Mouse (Mus musculus): ENCODE data around the gene Gm6583.
"Not testable (repeated sequence)": the region's sequence is repeated elsewhere in the genome, so short reads cannot be mapped to it uniquely, and the experiment has no call there.

Gm6583 gene

DNA sequence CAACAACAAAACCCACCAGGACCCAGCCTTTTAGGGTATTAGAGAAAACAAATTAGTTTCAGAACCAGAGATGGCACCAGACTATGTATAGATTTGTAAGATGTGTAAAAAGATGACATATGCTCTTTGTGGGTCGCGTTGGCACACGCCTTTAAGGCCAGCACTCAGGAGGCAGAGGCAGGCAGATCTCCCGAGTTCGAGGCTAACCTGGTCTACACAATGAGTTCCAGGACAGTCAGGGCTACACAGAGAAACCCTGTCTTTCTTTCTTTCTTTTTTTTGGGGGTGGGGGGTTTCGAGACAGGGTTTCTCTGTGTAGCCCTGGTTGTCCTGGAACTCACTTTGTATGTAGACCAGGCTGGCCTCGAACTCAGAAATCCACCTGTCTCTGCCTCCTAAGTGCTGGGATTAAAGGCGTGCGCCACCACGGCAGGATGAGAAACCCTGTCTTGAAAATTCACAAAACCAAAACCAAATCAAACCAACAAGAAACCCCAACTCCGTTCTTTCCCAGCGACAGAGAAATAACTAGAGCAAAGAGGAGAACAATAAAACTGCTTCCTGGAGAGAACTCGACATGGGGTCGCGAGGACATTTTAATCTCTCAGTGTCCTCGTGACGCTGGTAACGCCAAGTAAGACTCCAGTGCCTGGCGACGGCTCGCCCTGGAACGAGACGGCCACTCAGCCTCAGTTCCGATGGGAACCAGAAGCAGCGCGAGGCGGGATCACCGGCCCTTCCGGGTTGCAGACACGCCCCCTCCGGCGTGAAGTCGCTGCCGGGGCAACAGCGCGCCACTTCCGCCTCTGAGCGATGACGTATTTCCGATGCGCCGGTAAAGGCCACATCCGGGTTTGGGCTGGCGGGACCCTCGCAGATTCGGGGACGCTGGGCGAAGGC lies 30.0 kb downstream of the Gm6583 start, which contains the start of gene Tfip11:
Gene Tfip11, plus strand, starts transcription at position 813 of the 900 bp plus-strand sequence.
- DNase-seq (ENCODE audit: low read depth, low spot score), result peak; percentile 97

- DNase-seq (ENCODE audit: low read depth, low spot score), result peak; percentile 19
Observed at GRCm38 (mm10) chr5:112324637-112325545, 30.9 kb downstream of the Gm6583 start.

GRCm38 (mm10) chr5:112323246-112323645 lies 32.6 kb downstream of the Gm6583 start:
- no peak for DNase-seq (ENCODE audit: low read depth, low spot score)

DNA sequence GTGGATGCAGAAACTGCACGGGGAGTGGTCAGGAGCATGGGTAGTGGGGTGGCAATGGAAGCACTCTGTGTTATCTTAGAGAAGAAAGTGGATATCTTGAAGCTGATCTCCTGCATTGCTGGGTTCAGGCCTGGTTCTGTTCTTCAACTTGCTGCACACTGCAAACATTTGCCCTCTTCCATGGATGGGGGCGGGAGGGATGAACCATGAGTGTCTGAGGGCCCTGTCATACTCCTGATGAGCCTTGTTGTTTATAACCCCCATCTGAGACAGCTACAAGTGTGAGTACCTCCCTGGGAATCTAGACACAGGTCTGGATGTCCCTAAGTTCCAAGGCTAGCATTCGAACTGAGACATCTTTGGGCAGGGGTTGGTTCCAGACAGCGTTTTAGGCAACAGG lies 34.5 kb downstream of the Gm6583 start:
- DNase-seq (ENCODE audit: low read depth, low spot score), result no peak

GRCm38 (mm10) chr5:112320936-112321335 lies 34.9 kb downstream of the Gm6583 start:
- no peak for DNase-seq (ENCODE audit: low read depth, low spot score)

GRCm38 (mm10) chr5:112320379-112320778 lies 35.5 kb downstream of the Gm6583 start:
- no peak for DNase-seq (ENCODE audit: low read depth, low spot score)

DNA sequence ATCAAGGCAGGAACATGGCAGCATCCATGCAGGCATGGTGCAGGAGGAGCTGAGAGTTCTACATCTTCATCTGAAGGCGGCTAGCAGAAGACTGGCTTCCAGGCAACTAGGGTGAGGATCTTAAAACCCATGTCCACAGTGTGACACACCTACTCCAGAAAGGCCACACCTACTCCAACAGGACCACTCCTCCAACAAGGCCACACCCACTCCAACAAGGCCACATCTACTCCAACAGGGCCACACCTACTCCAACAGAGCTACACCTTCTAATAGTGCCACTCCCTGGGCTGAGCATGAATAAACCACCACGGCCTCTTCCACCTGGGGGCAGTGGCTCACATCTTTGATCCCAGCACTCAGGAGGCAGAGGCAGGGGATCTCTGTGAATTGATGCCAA lies 36.5 kb downstream of the Gm6583 start:
- not testable (repeated sequence) for DNase-seq (ENCODE audit: low read depth, low spot score)

DNA sequence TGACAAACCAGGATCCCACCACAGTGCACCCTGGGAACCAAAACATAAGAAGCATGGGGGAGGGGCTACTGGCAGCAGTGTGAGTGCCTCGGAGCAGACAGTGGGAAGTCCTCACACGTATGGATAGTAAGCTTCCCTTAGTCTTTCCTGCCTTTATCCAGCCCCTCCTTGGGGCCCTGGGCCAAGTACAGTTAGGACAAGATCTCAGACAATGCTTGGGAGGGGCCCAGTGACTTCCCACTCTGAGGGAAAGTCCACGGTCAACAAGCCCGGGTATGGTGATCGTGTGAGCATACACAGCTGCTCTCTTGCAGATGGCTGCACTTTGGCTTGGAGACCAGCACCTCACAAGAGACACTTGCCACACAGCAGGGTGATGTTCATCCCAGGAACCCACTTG lies 38.5 kb downstream of the Gm6583 start:
- no peak for DNase-seq (ENCODE audit: low read depth, low spot score)

- DNase-seq (ENCODE audit: low read depth, low spot score), result no peak
Observed at GRCm38 (mm10) chr5:112316468-112316867, 39.4 kb downstream of the Gm6583 start.

- DNase-seq (ENCODE audit: low read depth, low spot score), result no peak
Observed at GRCm38 (mm10) chr5:112313222-112313885, 42.5 kb downstream of the Gm6583 start.

DNA sequence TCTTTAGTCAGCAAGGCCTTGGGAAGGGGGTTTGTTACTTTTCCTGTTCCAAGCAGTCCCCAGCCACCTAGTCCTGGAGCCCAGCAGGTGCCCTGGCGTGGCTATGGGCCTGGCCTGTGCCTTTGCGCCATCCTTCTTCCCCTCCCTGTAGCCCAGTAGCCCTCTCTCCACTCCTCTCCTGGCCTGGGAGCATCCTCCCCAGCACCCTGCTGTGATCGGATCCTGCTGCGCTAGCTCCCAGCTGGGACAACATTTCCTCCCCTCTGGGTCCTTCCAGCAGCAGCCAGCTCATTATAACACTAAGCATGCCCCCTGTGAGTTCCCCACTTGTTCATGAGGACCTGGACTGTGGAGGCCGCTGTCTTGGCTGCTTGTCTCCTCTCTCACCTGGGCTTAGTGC lies 50.0 kb downstream of the Gm6583 start:
- DNase-seq (ENCODE audit: low read depth, low spot score), result no peak
